Mouse (Mus musculus) hindbrain, embryonic 16.5 days (tissue): ENCODE results near the gene Gstm4. TPM values are rescaled to one million over a fixed set of nuclear protein-coding genes. Genes with fewer than 3 reads are reported as not detected.
A peak's percentile ranks its signal among the peaks of the same experiment; 100 is the strongest.

Source experiments
- ATAC-seq: fragments of 200-750 bp; cut with Nextera tagmentation; 2 replicates; pipeline ENCODE4 v1.8.0; 2017; ENCODE audit warnings: moderate TSS enrichment, moderate library complexity
- H3K27ac ChIP-seq: fragments of 300-500 bp; sonication (generic); 2 replicates; pipeline ENCODE4 v1.5.1; 2014; ENCODE audit warnings: low read depth, mild to moderate bottlenecking, control low read depth, low read length, moderate library complexity
- H3K27me3 ChIP-seq: fragments of 300-500 bp; sonication (generic); replicated peaks from 2 replicates; pipeline ENCODE4 v1.6.1; 2014; ENCODE audit warnings: low read length; ENCODE audit not compliant: control insufficient read depth, insufficient read depth
- H3K36me3 ChIP-seq: fragments of 300-500 bp; sonication (generic); 2 replicates; pipeline ENCODE4 v1.6.1; 2014; ENCODE audit warnings: mild to moderate bottlenecking, low read length, moderate library complexity, mixed read lengths; ENCODE audit not compliant: control insufficient read depth, insufficient read depth
- H3K4me1 ChIP-seq: fragments of 300-500 bp; sonication (generic); 2 replicates; pipeline ENCODE4 v1.6.1; 2014; ENCODE audit warnings: low read depth, low read length; ENCODE audit not compliant: control insufficient read depth, insufficient read depth
- H3K4me2 ChIP-seq: fragments of 300-500 bp; sonication (generic); 2 replicates; pipeline ENCODE4 v1.6.1; 2014; ENCODE audit warnings: mild to moderate bottlenecking, low read length, control low read depth, moderate library complexity
- H3K4me3 ChIP-seq: fragments of 300-500 bp; sonication (generic); 2 replicates; pipeline ENCODE4 v1.5.1; 2014; ENCODE audit warnings: mild to moderate bottlenecking, low read length, control low read depth, moderate library complexity
- H3K9ac ChIP-seq: fragments of 300-500 bp; sonication (generic); 2 replicates; pipeline ENCODE4 v1.6.1; 2014; ENCODE audit warnings: low read depth, mild to moderate bottlenecking, control low read depth, low read length, moderate library complexity
- H3K9me3 ChIP-seq: fragments of 300-500 bp; sonication (generic); 2 replicates; pipeline ENCODE4 v1.6.1; 2014; ENCODE audit warnings: mild to moderate bottlenecking, low read length, moderate library complexity; ENCODE audit not compliant: control insufficient read depth
- WGBS: fragments of 180-500 bp; shearing (Covaris S2); extraction: QIAGEN DNeasy Blood & Tissue Kit; methylation state at CpG from one replicate; pipeline ENCODE4 v1.1.7; 2014; 5-methylcytosine and 5-hydroxymethylcytosine counted together
- polyA plus RNA-seq: library from polyadenylated mRNA; unstranded; fragments of >200 nt; fragmentation: Nextera tagmentation; extraction: Ambion mirVana; gene quantifications from 2 replicates; pipeline ENCODE4 v1.2.1, GENCODE M21; 2015

Gstm4 gene
- polyA plus RNA-seq, 1 experiment from 2014 or later: 22.9 TPM

- peaks cover 31% of the 10 kb centered on the region for H3K4me1 ChIP-seq
- no peaks in the 10 kb centered on the region for H3K36me3 ChIP-seq
- no peak for ATAC-seq
- peak within 1 kb of the TSS; percentile 67 for H3K9ac ChIP-seq
- H3K27me3 ChIP-seq: no peaks in the 10 kb centered on the region
- H3K27ac ChIP-seq: peak within 1 kb of the TSS; percentile 85
- no peaks in the 10 kb centered on the region for H3K9me3 ChIP-seq
- peak within 1 kb of the TSS; percentile 97 for H3K4me2 ChIP-seq
- under 1% methylated on average over 28 of the region's 29 CpGs for WGBS
- peak within 1 kb of the TSS; percentile 64 for H3K4me3 ChIP-seq
These were observed 41.8 kb upstream of the Gstm4 start, which contains the start of gene Ampd2 for GRCm38 (mm10) chr3:108086470-108086979. Gene Ampd2 (minus strand): TSS chr3:108086651.

DNA sequence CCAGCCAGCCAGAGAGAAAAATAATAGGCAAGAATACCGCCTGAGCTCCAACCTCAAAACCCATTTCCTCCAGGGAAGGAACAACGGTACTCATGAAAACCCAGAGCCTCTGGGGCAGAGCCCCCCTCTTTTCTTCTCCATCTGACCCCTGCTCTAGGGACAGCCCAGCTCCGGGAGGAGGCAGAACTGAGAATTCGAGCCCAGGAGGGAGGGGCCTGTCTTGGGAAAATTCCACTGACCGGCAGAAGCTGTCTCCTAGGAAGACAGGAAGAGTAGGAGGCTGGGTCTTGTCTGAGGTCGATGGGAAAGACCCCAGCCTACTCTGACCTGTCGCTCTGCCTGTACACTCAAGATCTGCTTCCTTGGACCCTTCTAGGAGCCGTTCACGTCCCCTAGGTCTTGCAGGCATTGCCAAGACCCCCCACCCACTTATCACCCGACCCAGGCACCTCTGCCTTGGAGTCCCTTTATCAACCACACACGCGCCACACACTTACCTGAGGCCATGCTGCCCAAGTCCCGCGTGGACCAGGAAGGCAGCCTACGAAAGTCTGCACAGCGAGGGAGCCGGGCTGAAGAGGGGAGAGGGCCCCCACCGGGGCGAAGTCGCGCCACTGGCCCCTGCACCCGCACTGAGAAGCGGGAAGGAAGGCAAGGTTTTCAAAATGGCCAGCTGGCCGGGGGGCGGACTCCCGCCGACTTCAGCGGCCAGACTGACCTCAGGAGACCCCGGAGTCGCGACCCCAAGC is 41.2 kb upstream of the Gstm4 start:
- peaks cover 31% of the 10 kb centered on the region for H3K4me1 ChIP-seq
- H3K36me3 ChIP-seq: no peaks in the 10 kb centered on the region
- H3K27me3 ChIP-seq: no peaks in the 10 kb centered on the region
- peak overlapping the region; percentile 97 for H3K4me2 ChIP-seq
- peak; percentile 66 for ATAC-seq
- H3K27ac ChIP-seq: peak overlapping the region; percentile 85
- WGBS: under 1% methylated on average over 28 of the region's 31 CpGs
- no peaks in the 10 kb centered on the region for H3K9me3 ChIP-seq
- H3K9ac ChIP-seq: peak overlapping the region; percentile 67
- H3K4me3 ChIP-seq: peak overlapping the region; percentile 64

DNA sequence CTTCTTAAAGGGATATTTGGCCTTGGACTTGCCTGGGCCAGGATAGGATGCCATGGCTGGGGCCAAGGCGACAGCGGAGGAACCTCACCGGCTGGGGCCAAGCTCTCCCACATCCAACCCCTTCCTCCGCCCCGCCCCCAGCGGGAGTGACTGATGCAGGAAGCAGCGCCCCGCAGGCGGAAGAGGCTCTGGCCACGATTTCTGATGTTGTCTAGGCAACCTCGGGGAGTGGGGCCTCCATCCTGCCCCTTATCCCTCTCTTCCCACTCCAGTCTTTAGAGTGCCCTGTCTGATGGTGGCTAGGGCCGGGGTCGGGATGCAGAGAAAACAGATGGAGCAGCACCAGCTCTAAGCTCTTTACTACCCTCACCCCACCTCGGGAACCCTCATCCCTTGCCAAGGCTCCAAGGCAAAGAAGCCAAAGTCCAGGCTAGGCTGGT is 40.6 kb upstream of the Gstm4 start:
- Histone ChIP-seq H3K9ac (peak overlapping the region; percentile 67), H3K36me3 (no peaks in the 10 kb centered on the region), H3K9me3 (no peaks in the 10 kb centered on the region), H3K27me3 (no peaks in the 10 kb centered on the region), H3K4me3 (peak overlapping the region; percentile 64), H3K4me1 (peaks cover 31% of the 10 kb centered on the region), H3K27ac (peak overlapping the region; percentile 85), H3K4me2 (peak overlapping the region; percentile 97)
- WGBS: 0% methylated on average over 14 of the region's 14 CpGs
- ATAC-seq: peak; percentile 91

DNA sequence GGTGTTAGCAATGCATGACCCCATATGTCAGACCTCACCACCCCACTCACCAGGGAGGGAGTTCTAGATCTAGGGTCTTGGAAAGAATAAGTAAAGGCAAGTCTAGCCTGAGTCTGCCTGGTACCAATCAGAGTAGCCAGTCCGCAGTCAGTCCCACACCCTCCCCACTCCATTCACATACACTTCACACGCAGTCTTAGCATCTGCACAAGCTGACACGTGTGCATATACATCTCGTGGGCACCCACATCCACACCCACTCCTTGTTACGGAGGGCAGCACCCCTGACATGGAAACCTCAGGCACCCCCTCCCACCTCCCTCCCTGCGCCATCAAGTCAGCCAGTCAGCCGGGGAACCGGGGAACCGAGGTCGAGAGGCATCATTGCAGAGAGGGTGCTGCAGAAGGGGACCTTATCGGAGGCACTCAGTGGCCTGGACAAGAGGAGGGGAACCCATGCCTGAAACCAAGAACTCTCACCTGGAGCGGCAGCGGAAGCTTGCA is 40.1 kb upstream of the Gstm4 start:
- Histone ChIP-seq H3K4me2 (peak overlapping the region; percentile 97), H3K4me1 (peaks cover 31% of the 10 kb centered on the region), H3K27ac (peak overlapping the region; percentile 85), H3K9ac (peak overlapping the region; percentile 67), H3K27me3 (no peaks in the 10 kb centered on the region), H3K4me3 (peak overlapping the region; percentile 64), H3K36me3 (no peaks in the 10 kb centered on the region), H3K9me3 (no peaks in the 10 kb centered on the region)
- WGBS: 11% methylated on average over 13 of the region's 13 CpGs
- ATAC-seq: peak; percentile 45

DNA sequence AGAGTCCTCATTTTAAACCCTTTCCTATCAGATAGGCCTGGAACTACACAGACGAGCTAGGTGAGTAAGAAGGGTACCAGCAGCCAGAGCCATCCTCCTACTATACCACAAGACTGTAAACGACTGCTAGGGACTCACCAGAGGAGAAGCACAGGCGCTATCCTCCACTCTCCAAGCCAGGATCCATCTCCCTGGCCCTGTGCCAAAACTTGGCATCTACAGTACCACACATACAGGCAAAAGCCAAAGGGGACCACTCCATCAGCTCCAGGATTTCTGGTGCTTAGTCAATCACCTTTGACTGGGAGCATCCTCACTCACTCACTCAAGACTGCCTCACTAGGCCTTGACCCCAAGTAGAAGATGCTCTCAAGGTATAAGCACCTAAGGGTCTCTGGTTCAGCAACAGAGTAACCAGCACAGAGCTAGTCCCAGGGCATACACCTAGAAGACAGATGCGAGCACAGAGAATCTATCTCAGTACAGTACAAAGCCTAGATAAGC is 39.3 kb upstream of the Gstm4 start:
- no peaks in the 10 kb centered on the region for H3K27me3 ChIP-seq
- no peaks in the 10 kb centered on the region for H3K9me3 ChIP-seq
- ATAC-seq: no peak
- peak overlapping the region; percentile 64 for H3K4me3 ChIP-seq
- H3K9ac ChIP-seq: no peak overlapping the region
- 84% methylated on average over 4 of the region's 4 CpGs for WGBS
- peaks cover 2% of the 10 kb centered on the region; the same call in 1 of the 2 replicates for H3K36me3 ChIP-seq
- H3K4me2 ChIP-seq: peak overlapping the region; percentile 97
- H3K27ac ChIP-seq: no peak overlapping the region
- peaks cover 31% of the 10 kb centered on the region for H3K4me1 ChIP-seq

- Histone ChIP-seq H3K27me3 (no peaks in the 10 kb centered on the region), H3K4me2 (no peak overlapping the region), H3K4me1 (peaks cover 31% of the 10 kb centered on the region), H3K9me3 (no peaks in the 10 kb centered on the region), H3K4me3 (no peak overlapping the region), H3K36me3 (peaks cover 2% of the 10 kb centered on the region; the same call in 1 of the 2 replicates), H3K27ac (no peak overlapping the region), H3K9ac (no peak overlapping the region)
- 62% methylated on average over 2 of the region's 2 CpGs for whole genome bisulfite sequencing
- no peak for ATAC-seq
These were observed 38.5 kb upstream of the Gstm4 start for GRCm38 (mm10) chr3:108083161-108083560.

DNA sequence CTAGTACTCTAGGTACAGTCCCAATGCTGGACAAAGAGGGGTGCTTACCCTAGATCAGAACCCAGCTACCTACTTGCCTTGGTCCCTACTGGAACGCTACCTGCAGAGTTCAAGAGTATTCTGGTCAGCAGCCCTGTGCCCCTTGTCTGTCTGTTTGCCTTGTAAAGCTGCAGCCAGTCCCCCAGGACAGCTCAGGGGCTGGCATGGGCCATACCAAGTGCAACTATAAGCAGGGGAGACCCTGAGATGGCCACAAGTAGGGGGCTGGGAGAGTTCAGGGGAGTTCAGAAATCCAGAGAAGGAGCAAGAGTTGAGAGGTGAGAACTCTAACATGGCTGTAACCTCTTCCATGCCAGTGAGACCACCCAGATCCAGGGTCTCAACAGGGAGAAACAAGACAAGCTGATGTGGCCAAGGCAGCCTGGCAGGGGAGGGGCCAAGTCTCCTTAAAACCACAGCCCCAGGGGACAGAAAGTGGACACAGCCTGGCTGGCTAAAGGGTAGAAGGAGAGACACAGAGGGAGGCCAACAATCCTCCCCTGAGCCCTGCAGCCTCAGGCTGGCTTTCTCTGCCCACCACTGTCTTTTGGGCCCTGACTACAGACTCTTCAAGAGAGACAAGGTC is 37.7 kb upstream of the Gstm4 start:
- H3K4me3 ChIP-seq: peak overlapping the region; percentile 7; the same call in 1 of the 2 replicates
- H3K27me3 ChIP-seq: no peaks in the 10 kb centered on the region
- H3K4me2 ChIP-seq: peak overlapping the region; percentile 5; the same call in 1 of the 2 replicates
- H3K9ac ChIP-seq: peak overlapping the region; percentile 8; the same call in 1 of the 2 replicates
- no peaks in the 10 kb centered on the region for H3K9me3 ChIP-seq
- peaks cover 31% of the 10 kb centered on the region for H3K4me1 ChIP-seq
- ATAC-seq: no peak
- H3K27ac ChIP-seq: peak overlapping the region; percentile 36; the same call in 1 of the 2 replicates
- H3K36me3 ChIP-seq: peaks cover 6% of the 10 kb centered on the region
- WGBS: 71% methylated on average over 1 of the region's 1 CpGs

DNA sequence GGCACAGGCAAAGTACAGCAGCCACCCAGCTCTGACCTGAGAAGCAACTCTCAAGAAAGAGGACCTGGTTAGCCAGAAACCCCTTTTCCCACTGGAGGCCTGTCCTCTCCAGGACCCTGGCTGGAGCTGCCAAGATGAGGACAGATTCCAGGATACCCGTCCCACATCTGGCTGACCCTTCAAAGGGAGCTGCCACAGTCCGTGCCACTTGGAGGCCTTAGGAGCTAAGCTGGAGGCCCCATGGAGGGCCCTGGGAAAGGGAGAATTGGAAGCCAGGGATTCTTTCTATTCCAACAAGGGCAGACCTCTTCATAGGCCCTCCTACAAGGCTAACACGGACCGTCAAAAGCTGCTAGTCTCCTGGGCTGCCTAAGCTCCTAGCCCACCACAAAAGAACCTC is 37.0 kb upstream of the Gstm4 start:
- Histone ChIP-seq H3K27ac (peak overlapping the region; percentile 17; the same call in 1 of the 2 replicates), H3K9ac (no peak overlapping the region; the same call in 1 of the 2 replicates), H3K4me2 (peak overlapping the region; percentile 5; the same call in 1 of the 2 replicates), H3K9me3 (no peaks in the 10 kb centered on the region), H3K36me3 (peaks cover 12% of the 10 kb centered on the region), H3K4me3 (no peak overlapping the region; the same call in 1 of the 2 replicates), H3K27me3 (no peaks in the 10 kb centered on the region), H3K4me1 (peaks cover 31% of the 10 kb centered on the region)
- WGBS: 56% methylated on average over 4 of the region's 4 CpGs
- no peak for ATAC-seq
